Mouse (Mus musculus) embryo, embryonic 11 days (tissue): Measurements from ENCODE around the gene Mtss1l.

ENCODE experiments used
- DNase-seq: peaks from one replicate; pipeline ENCODE4 v3.0.0-alpha.2; 2015

The Mtss1l gene

DNA sequence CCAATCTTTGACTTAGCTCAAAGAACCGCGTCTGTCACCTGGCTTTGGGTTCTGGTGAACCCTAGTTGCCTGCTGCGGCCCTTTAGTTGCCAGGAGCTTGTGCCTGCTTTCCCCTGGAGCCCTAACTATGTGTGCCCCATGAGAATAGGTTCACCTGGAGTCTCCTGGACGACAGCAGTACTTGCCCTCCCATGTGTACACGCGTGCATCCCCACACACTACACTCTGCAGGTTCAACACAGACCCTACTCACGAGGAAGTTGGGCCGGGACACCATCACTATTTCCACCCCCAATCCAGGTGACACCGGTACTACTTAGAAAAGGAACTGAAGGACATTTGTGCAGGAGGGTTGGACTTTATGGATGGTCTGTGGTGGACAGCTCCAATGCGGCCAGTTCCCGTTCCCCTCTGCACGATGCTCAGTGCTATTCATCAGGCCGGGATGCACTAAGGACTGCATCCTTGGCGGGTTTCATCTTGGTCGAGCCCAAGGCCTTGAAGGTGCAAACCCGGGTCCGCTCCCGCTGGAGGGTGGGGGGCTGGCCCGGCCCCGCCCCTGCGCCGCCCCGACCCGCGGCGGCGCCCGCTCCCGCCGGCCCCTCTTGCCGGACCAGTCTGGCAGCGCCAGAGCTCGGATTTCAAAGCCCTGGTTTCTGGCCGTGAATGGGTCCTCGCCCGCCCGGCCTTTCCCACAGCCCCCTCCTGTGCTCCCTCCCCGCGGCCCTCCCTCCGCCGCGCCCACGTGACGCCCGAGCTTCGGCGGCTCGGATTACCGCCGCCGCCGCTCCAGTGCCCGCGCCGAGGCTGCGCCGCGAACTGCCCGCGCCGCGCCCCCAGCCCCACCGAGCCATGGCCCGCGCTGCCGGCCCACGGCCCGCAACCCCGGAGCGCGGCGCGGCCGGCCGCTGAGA is at the start of gene Mtss1l:
TSS of gene Mtss1l (plus strand) at position 792 of the 914 bp plus-strand sequence.
- DNase-seq, result peak; percentile 96

DNA sequence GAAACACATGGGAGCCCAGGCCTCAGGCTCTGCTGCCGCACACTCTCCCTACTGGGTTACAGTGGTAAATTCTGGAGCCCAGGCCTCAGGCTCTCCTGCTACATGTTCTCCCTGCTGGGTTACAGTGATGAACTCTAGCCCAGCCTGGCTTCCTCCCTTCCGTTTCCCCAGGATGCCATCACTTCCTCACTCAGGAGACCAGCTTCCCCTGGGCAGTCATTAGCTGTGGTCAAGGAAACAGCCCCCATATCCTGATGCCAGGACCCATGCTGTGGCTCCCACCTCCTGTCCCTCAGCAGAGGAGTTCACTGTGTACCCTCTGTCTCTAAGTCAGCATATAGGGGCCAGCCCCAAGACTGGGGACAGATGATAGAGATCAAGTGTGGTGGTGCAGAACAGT is 49.1 kb upstream of the Mtss1l start:
- DNase-seq, result no peak

DNA sequence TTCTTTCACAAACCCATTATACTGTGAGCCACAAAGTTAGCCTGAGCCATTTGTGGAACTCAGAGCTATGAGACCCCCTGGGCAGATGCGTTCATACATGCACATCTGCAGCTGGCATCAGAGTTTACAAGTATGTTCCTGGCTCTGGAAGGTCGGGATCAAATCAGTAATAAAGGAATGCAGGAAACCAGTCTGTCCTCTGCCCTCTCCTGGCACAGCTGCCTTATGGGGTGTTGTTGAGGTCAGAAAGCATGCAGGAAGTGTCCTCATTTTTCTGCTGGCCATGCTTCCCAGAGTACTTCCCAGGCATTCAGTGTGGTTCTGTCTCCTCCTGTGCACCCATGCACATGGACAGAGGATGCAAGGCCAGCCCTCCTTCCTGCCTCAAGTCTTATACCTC is 48.1 kb upstream of the Mtss1l start:
- no peak for DNase-seq

DNA sequence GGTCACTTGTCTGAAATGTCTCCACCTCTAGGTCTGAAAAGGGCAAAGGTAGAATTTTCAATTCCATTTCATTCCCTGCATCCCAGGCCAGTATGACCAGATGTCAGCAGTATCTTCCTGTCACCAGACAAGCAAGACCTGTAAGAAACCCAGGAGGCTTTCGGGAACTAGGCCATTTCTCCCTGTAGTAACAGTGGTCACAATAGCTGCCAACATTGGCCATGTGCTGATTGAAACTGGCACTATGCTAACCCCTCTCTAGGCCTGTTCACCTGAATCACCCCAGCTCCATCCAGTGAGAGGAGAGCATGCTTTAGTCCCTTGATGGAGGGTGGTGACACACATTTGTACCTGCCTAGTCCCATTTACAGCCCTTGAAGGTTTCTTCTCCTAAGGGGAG is 46.7 kb upstream of the Mtss1l start:
- DNase-seq, result no peak

DNA sequence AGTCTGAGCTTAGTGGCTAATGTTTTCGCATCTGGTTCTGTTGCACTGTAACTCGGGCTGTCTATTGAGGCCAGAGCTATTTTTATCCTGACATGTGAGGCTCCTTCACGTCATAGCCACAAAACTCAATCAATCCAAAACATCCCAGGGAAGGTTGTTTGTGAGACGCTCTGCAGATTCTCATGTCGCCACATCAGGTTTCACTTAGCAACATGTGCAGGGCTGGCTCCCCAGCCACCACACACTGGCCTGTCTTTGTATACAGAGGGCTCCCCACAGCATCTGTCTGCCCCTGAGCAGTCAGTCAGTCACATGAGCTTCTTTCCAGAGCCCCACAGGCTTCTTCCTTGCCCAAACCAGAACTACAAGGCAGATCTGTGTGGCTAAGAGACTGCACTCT is 44.6 kb upstream of the Mtss1l start:
- peak; percentile 60 for DNase-seq

DNA sequence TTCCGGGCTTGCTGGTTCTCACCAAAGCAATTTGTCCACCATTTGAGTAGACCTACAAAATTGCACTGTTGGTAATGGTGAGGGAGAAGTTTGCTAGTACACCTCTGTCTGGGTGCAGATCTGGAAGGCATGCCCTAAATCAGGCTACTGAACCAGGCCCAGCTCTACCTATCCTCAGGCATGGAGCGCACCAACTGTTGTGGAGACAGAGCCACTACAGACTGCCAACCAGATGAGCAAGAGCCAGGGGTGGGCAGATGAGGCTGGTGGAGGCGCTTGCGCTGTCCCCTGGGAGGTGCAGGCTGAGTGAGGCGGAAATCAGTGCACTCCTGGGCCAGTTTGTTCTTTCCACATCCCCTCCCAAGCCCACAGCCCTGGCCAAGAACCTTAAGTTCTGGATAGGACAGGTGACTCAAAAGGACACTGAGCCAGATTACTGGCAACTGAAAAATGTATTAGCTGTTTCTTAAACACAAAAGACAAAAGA is 44.1 kb upstream of the Mtss1l start:
- DNase-seq, result no peak

DNA sequence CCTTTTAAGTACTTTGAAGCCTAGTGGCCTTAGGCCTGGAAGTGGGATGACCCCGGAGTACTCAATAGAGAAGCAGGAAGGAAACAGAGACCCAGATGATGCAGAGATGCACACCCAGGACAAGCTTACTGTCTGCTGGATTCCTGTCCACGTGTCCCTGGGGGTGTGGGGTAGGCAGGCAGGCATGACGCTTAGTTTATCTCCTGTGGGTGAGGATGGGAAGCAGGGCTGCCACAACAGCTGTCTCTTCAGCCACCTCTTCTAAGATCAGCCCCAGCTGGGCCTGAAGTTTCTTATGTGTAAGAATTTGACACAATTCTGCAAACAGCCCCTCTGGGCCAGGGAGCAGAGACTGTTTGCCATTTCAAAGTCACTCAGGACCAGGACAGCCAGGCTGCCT is 42.3 kb upstream of the Mtss1l start:
- no peak for DNase-seq

DNA sequence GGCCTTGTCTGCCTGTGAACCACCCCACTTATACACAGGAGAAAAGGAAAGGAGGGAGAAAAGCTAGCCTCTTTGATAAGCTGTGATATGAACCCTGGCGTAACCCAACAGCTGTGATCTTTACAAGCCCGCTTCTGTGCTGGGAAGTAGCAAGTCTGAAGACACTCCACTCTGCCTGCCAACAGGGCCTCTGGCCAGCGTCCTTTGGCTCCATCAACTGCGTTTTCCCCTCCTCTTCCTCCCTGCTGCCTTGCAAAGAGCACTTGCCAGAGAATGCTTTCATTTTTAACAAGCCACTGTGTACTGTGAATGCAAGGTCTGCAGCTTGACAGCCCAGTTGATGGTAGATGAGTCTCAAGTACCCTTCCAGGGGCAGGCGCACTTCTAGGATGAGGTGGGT is 33.5 kb upstream of the Mtss1l start:
- no peak for DNase-seq

DNA sequence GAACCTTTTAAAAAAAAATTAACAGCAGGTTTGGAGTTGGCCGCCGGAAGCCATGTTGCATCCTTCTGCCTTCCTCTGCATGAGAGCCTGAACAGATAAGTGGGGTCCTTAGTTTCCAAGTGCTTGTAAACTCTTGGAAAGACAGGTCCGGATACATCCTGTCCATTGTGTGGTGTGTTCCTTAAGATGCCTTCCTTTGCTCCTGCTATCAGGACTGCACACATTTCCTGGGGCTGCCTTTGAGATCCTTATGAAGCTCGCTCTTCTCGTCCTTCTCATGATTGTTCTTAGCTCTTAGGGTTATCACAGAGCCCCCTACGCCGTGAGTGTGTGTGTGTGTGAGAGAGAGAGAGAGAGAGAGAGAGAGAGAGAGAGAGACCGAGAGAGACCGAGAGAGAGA is 31.3 kb upstream of the Mtss1l start:
- no peak for DNase-seq

DNA sequence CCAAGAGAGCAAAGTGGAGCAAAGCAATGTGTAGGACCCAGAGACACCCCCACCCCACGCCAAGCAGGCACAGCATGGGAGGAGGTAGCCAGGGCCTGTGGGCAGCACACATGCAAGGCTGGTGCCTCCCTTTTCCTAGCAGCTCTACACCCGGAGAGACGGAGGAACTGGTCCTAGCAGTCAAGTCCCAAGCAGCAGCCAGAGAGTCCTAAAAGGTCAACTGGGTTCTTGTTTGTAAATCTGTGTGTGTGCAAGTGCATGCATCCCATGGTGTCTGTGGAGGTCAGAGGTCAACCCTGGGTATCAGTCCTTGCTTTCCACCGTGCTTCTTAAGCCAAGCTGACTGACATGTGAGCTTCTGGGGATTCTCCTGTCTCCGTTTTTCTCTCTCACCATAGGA is 27.1 kb upstream of the Mtss1l start:
- DNase-seq, result no peak

DNA sequence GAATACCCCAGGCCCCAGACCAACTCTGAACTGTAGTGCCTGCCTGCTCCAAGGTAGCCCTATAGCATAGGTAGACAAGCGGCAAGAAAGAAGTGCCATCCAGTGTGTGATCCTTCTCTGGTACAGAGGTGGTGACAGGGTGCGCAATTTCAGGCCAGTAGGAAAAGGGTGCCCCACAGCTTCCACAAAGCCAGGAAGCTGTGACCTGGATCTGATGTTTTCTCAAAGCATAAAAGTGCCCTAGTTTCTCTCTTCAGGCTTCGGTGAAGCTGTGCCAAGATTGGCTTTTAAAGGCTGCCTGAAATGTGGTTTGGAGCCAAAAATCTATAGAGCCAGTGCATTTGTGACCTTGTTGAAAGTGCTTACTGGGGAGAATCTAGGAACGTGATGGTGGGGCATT is 26.4 kb upstream of the Mtss1l start:
- DNase-seq, result no peak

DNA sequence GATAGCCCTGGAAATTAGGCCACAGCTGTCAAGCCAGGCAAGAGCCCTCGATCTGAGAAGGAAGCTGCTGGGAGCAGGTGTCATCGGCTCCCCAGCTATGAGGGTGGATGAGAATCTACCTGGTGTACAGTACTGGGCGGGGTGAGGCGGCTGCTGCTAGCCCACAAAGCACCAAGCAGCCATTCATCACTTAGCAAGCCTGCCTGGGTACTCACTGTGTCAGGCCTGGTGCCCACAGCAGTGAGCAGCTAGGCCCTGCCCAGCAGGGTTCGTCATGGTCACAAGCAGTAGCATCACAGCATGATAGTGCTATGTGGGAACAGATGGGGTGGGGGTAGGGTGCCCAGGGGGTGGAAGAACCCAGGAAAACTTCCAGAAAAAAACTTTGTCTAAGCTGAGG is 25.8 kb upstream of the Mtss1l start:
- no peak for DNase-seq

DNA sequence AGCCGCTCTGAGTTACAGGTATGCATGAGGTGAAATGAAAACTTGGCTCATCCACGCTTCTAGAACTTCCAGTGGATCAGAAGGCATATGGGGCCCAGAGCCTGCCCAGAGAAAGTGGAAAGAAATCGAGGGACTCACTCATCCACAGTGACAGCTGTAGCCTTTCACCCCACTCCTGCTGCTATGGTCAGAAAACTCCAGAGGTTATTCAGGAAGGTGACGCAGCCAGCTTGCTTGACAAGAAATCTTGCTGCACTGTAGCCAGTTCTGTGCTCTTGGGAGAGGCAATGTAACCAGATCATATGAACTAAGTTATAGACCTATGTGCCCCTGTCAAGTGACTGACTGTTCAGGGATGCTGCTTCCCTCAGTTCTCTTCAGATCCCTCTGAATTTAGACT is 25.2 kb upstream of the Mtss1l start:
- DNase-seq, result no peak

DNA sequence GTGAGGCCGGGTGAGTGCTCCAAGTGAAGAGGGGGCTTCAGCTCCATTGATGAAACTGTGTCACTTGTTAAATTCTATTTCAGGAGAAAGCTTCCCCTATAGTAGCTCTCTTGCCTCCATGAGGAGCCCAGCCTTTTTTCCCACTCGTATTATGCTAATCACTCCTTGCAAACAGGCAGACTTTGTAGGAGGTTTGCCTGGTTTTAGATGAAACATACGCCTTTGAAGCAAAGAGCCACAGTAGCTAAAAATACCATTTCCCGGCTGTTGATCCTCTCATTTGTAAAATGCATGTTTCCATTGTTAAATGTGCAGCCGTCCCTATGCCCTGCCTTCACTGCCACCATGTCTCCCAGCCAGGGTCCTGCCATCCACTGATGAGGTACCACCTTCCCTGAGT is 23.7 kb upstream of the Mtss1l start:
- no peak for DNase-seq

DNA sequence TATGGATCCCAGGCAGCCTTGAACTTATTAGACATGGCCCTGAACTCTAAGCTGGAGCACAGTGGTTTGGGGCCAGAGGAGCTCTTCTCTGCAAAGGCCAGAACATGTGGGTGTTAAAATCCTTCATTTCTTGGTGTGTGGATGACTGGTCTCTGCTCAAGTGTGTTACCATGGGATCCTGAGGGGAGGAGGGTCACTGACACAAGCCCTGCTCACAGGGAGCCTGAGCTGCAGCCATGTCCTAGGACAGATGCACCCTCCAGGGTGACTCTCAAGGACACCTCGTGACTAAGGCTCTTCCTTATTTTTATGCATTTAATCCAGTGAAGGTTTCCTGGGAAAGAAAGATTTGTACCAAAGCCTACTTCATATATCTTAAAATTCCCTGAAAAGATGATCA is 23.2 kb upstream of the Mtss1l start:
- no peak for DNase-seq

DNA sequence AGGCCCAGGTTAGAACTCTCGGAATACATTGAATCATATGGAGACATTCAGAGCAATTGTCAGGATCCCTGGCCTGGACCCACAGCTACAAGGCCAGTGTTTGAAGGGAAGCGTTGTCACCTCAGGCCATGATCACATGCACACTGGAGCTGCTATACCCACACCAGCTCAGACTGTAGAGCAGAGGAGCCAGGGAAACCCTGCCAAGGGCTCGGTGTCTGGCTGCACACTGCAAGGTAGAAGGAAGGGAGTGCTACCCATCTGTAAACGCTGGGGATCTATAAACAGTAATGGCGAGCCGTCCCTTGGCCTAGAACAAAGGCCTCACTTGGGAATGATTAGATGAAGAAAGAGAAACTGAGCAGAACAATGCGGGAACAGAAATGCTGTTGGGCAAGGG is 21.8 kb upstream of the Mtss1l start:
- DNase-seq, result no peak

DNA sequence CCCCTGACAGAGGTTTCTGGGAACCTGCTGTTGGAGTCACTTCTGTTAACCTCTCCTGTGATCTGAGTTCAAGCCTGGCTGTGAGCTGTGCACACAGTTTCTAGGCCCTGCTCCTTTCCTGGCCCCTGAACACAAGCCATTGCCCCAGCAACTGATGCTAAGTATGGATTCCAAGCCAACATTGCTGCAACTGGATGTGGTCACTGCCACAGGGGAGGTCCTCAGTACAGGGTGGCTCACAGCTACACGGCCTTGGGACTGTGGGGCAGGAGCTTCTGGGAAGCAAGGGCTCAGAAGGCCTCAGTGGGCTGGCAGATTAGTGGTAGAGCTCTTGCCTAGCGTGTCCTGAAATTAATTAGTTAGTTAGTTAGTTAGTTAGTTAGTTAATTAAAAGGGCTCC is 20.7 kb upstream of the Mtss1l start:
- no peak for DNase-seq

DNA sequence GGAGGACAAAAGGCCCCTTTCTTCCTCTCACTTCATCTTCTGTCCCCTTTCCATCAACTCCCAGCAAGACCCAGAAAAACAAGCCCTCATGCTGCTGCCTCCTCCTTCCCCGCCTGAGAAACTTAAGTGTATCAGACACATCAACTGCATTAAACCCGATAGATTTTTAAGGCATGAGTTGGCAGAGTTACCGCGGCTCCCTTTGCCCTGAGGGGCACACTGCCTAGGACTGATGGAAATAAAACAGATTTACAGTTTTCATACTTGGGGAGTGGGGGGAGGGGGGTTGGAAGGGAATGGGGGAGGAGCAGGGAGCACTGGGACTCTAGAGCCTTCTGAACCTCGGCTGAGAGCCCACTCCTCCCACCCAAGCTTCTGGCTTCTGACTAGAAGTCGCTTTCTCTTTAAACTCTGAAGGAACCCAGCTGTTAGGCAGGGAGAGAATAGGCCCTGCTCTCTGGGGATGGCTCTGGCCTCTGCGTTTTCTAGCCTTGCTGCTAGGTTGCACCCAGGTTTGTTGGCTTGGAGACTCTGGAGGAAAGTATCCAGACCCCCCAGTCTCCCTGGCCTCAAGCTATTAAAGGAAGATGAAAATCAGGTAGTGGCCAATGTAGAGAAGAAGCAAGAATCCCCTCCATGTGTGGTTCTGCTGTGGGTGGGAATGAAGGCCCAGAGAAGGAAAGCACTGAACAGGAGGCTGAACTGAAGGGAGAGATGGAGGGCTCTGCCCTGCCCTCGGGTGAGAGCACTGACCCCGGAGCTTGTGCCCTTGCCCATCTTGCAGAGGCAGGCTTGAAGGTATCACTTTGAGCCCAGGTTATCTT is 18.4 kb upstream of the Mtss1l start:
- DNase-seq, result no peak

DNA sequence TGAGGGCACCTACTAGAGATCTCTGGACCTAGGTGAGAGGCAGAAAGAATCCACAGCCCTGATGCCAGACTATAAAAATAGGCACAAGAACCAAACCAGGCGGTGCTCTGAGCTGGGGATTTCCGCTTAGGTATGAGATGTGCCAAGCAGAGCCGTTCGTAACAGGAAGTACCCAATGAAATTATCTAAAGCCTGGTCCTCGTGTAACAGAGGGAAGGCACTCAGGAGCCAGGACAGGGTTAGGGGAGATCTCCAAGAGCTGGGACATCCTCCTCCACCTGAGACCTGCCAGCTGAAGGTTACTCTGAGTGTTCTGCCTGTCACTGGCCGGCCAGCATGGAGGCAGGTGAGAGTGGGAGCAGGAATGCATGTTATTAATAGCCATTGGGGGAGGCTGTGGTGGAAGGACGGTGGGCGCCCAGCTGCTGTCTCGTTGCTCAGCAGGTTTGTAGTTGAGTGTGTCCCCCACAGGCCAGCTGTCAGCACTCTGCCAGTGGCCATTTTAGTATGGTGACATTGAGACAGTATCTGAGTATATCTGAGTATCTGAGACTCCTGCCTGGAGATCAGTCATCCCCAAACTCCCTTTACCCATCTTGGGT is 17.7 kb upstream of the Mtss1l start:
- no peak for DNase-seq

DNA sequence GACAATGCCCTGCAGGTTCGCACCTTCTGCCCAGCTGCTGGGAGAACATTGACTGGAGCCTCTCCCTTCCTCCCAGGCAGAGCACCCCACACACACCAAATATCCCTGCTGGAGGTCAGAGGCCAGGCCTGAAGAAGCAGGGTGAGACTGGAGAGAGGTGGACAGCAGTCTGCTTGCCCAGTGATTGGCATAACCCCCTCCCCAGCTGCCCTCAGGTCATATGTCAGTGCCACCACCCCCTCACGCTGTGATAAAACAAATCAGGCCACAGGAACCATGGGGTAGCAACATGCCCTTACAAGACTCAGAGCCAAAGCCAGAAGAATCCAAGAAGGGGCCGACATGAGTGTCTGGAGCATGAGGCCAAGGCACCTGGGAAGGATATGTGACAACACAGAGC is 17.2 kb upstream of the Mtss1l start:
- no peak for DNase-seq

DNA sequence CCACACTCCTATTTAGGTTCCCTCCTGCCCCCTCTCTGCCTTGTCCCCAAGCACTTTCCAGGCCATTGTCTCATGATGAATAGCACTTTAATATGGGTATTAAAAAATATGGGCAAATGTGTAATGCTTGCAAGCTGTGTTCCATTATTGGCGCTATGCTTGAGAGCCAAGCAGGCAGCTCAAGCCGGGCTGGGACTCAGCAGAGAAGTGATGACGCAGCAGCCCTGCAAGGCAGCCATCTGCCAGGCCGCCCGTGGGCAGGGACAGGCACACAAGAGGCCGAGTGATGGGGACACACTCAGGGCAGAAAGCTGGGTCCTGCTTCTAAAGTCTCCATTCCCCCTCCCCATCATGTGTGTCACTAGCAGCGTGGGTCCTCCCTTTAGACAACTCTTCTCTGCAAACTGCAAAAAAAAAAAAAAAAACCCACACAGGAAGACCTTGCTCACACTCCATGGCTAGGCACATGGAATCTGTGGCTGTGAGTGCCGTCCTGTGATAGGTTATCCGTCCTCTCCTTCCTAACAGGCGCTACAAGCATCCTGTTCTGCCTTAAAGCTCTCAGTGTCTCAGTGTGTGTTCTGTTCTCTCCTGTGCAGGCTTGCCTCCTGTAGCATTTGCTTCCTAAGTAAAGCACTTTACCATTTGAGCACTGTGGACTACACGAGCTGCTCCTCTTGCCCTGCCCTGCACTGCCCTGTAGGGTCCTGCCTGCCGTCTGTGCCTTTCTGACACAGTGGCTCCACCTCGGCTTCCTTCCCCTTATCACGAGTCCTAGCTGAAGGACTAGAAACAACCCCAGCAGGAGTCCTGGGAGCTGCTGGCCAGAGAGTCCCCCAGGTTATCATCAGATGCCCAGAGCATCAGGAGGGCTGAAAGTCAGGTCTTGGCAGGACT is 15.6 kb upstream of the Mtss1l start:
- no peak for DNase-seq

DNA sequence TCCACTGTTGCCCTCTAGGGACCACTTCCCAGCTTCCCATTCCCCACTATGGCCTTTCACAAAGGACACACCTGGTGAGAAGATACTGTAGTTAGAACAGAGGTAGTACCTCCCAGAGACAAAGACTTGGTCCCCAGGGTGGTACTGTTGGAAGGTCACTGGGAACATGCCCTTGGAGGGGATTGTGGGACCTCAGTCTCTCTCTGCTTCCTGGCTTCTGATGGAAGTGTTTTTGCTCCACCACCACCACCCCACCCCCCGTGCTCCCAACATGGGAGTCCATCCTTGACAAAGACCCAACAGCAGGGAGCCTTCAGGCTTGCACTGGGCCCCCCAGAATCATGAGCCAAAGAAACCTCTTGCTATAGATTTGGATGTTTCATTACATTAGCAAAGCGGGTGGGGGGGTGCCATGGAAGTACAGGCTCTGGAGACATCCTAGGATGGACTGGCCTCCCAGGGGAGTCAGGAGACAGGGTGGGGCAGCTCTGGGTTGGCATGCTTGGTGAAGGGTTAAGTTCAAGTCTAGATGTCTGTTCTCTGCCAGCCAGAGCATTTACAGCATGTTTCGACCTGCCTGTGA is 14.9 kb upstream of the Mtss1l start:
- DNase-seq, result no peak
